Mouse (Mus musculus): ENCODE results near the gene Gm37240. TPM values are rescaled to one million over a fixed set of nuclear protein-coding genes. Genes with fewer than 3 reads are reported as not detected.

Gm37240 gene
- polyA plus RNA-seq, 1 experiment, result 1.9 TPM

GRCm38 (mm10) chr3:85855947-85856346 lies 31.4 kb downstream of the Gm37240 start:
- no peak overlapping the region for H3K4me3 ChIP-seq (ENCODE audit: insufficient read depth, low read length)
- H3K27ac ChIP-seq (ENCODE audit: insufficient read depth, low read length), result no peak overlapping the region
- no peak for TF ChIP-seq CTCF (IDR thresholded peaks at IDR 0.05; ENCODE audit: borderline replicate concordance, insufficient read depth, low read length)
- TF ChIP-seq POLR2A (IDR thresholded peaks at IDR 0.05; ENCODE audit: low read depth, low read length), result no peak
- H3K4me1 ChIP-seq (ENCODE audit: control insufficient read depth, insufficient read depth, low read length), result no peaks in the 10 kb centered on the region

GRCm38 (mm10) chr3:85855043-85855442 lies 32.3 kb downstream of the Gm37240 start:
- H3K4me1 ChIP-seq (ENCODE audit: control insufficient read depth, insufficient read depth, low read length), result no peaks in the 10 kb centered on the region
- no peak overlapping the region for H3K27ac ChIP-seq (ENCODE audit: insufficient read depth, low read length)
- no peak overlapping the region for H3K4me3 ChIP-seq (ENCODE audit: insufficient read depth, low read length)
- TF ChIP-seq POLR2A (IDR thresholded peaks at IDR 0.05; ENCODE audit: low read depth, low read length) (no peak), CTCF (IDR thresholded peaks at IDR 0.05; ENCODE audit: borderline replicate concordance, insufficient read depth, low read length) (no peak)

- TF ChIP-seq CTCF (IDR thresholded peaks at IDR 0.05; ENCODE audit: borderline replicate concordance, insufficient read depth, low read length), result no peak
- TF ChIP-seq POLR2A (IDR thresholded peaks at IDR 0.05; ENCODE audit: low read depth, low read length), result no peak
- H3K4me1 ChIP-seq (ENCODE audit: control insufficient read depth, insufficient read depth, low read length), result no peaks in the 10 kb centered on the region
- no peak overlapping the region for H3K27ac ChIP-seq (ENCODE audit: insufficient read depth, low read length)
- no peak overlapping the region for H3K4me3 ChIP-seq (ENCODE audit: insufficient read depth, low read length)
These were observed 33.2 kb downstream of the Gm37240 start for GRCm38 (mm10) chr3:85854143-85854542.

GRCm38 (mm10) chr3:85853715-85854114 lies 33.6 kb downstream of the Gm37240 start:
- no peak for TF ChIP-seq POLR2A (IDR thresholded peaks at IDR 0.05; ENCODE audit: low read depth, low read length)
- TF ChIP-seq CTCF (IDR thresholded peaks at IDR 0.05; ENCODE audit: borderline replicate concordance, insufficient read depth, low read length), result no peak
- Histone ChIP-seq H3K4me3 (ENCODE audit: insufficient read depth, low read length) (no peak overlapping the region), H3K4me1 (ENCODE audit: control insufficient read depth, insufficient read depth, low read length) (no peaks in the 10 kb centered on the region), H3K27ac (ENCODE audit: insufficient read depth, low read length) (no peak overlapping the region)

GRCm38 (mm10) chr3:85850079-85850478 lies 37.2 kb downstream of the Gm37240 start:
- H3K4me3 ChIP-seq (ENCODE audit: insufficient read depth, low read length), result no peak overlapping the region
- no peak for TF ChIP-seq CTCF (IDR thresholded peaks at IDR 0.05; ENCODE audit: borderline replicate concordance, insufficient read depth, low read length)
- no peak for TF ChIP-seq POLR2A (IDR thresholded peaks at IDR 0.05; ENCODE audit: low read depth, low read length)
- H3K4me1 ChIP-seq (ENCODE audit: control insufficient read depth, insufficient read depth, low read length), result no peaks in the 10 kb centered on the region
- no peak overlapping the region for H3K27ac ChIP-seq (ENCODE audit: insufficient read depth, low read length)

- no peak overlapping the region for H3K27ac ChIP-seq (ENCODE audit: insufficient read depth, low read length)
- TF ChIP-seq CTCF (IDR thresholded peaks at IDR 0.05; ENCODE audit: borderline replicate concordance, insufficient read depth, low read length) (no peak), POLR2A (IDR thresholded peaks at IDR 0.05; ENCODE audit: low read depth, low read length) (no peak)
These were observed 41.0 kb downstream of the Gm37240 start for GRCm38 (mm10) chr3:85846316-85846715.

GRCm38 (mm10) chr3:85845341-85845740 lies 42.0 kb downstream of the Gm37240 start:
- Histone ChIP-seq H3K4me1 (ENCODE audit: control insufficient read depth, insufficient read depth, low read length) (no peaks in the 10 kb centered on the region), H3K27ac (ENCODE audit: insufficient read depth, low read length) (no peak overlapping the region), H3K4me3 (ENCODE audit: insufficient read depth, low read length) (no peak overlapping the region)
- no peak for TF ChIP-seq CTCF (IDR thresholded peaks at IDR 0.05; ENCODE audit: borderline replicate concordance, insufficient read depth, low read length)
- no peak for TF ChIP-seq POLR2A (IDR thresholded peaks at IDR 0.05; ENCODE audit: low read depth, low read length)

More at GRCm38 (mm10) chr3:85846316-85846715, 41.0 kb downstream of the Gm37240 start:
- H3K4me1 ChIP-seq (ENCODE audit: control insufficient read depth, insufficient read depth, low read length), result no peaks in the 10 kb centered on the region
- no peak overlapping the region for H3K4me3 ChIP-seq (ENCODE audit: insufficient read depth, low read length)

- no peak overlapping the region for H3K4me3 ChIP-seq (ENCODE audit: insufficient read depth, low read length)
- no peak overlapping the region for H3K27ac ChIP-seq (ENCODE audit: insufficient read depth, low read length)
- no peaks in the 10 kb centered on the region for H3K4me1 ChIP-seq (ENCODE audit: control insufficient read depth, insufficient read depth, low read length)
- TF ChIP-seq POLR2A (IDR thresholded peaks at IDR 0.05; ENCODE audit: low read depth, low read length), result no peak
- no peak for TF ChIP-seq CTCF (IDR thresholded peaks at IDR 0.05; ENCODE audit: borderline replicate concordance, insufficient read depth, low read length)
These were observed 44.5 kb downstream of the Gm37240 start for GRCm38 (mm10) chr3:85842881-85843218.

GRCm38 (mm10) chr3:85842177-85842880 lies 45.0 kb downstream of the Gm37240 start:
- Histone ChIP-seq H3K4me1 (ENCODE audit: control insufficient read depth, insufficient read depth, low read length) (no peaks in the 10 kb centered on the region), H3K27ac (ENCODE audit: insufficient read depth, low read length) (no peak overlapping the region), H3K4me3 (ENCODE audit: insufficient read depth, low read length) (no peak overlapping the region)
- no peak for TF ChIP-seq POLR2A (IDR thresholded peaks at IDR 0.05; ENCODE audit: low read depth, low read length)
- no peak for TF ChIP-seq CTCF (IDR thresholded peaks at IDR 0.05; ENCODE audit: borderline replicate concordance, insufficient read depth, low read length)

- H3K4me3 ChIP-seq (ENCODE audit: insufficient read depth, low read length), result no peak overlapping the region
- TF ChIP-seq CTCF (IDR thresholded peaks at IDR 0.05; ENCODE audit: borderline replicate concordance, insufficient read depth, low read length) (no peak), POLR2A (IDR thresholded peaks at IDR 0.05; ENCODE audit: low read depth, low read length) (no peak)
- no peaks in the 10 kb centered on the region for H3K4me1 ChIP-seq (ENCODE audit: control insufficient read depth, insufficient read depth, low read length)
These were observed 45.7 kb downstream of the Gm37240 start for GRCm38 (mm10) chr3:85841454-85842176.

More at GRCm38 (mm10) chr3:85841454-85842176, 45.7 kb downstream of the Gm37240 start:
- no peak overlapping the region for H3K27ac ChIP-seq (ENCODE audit: insufficient read depth, low read length)
